Mouse (Mus musculus) midbrain, embryonic 15.5 days (tissue): ENCODE data around the gene Zfp91. TPM values are rescaled to one million over a fixed set of nuclear protein-coding genes. Genes with fewer than 3 reads are reported as not detected.
A peak's percentile ranks its signal among the peaks of the same experiment; 100 is the strongest.

Experiments
- ATAC-seq: fragments of 200-750 bp; cut with Nextera tagmentation; replicated peaks from 2 replicates; pipeline ENCODE4 v1.8.0; 2017; ENCODE audit warnings: moderate TSS enrichment
- H3K27ac ChIP-seq: fragments of 300-500 bp; sonication (generic); 2 replicates; pipeline ENCODE4 v1.5.1; 2015; ENCODE audit warnings: mild to moderate bottlenecking, inconsistent platforms
- H3K27me3 ChIP-seq: fragments of 300-500 bp; sonication (generic); replicated peaks from 2 replicates; pipeline ENCODE4 v1.6.1; 2015; ENCODE audit warnings: inconsistent platforms
- H3K36me3 ChIP-seq: fragments of 300-500 bp; sonication (generic); replicated peaks from 2 replicates; pipeline ENCODE4 v1.6.1; 2015; ENCODE audit warnings: inconsistent platforms
- H3K4me1 ChIP-seq: fragments of 300-500 bp; sonication (generic); 2 replicates; pipeline ENCODE4 v1.6.1; 2015; ENCODE audit warnings: inconsistent platforms
- H3K4me2 ChIP-seq: fragments of 300-500 bp; sonication (generic); 2 replicates; pipeline ENCODE4 v1.6.1; 2015; ENCODE audit warnings: inconsistent platforms, mild to moderate bottlenecking, moderate library complexity
- H3K4me3 ChIP-seq: fragments of 300-500 bp; sonication (generic); 2 replicates; pipeline ENCODE4 v1.5.1; 2015; ENCODE audit warnings: mild to moderate bottlenecking, inconsistent platforms
- H3K9ac ChIP-seq: fragments of 300-500 bp; sonication (generic); 2 replicates; pipeline ENCODE4 v1.6.1; 2015; ENCODE audit warnings: mild to moderate bottlenecking, inconsistent platforms
- H3K9me3 ChIP-seq: fragments of 300-500 bp; sonication (generic); 2 replicates; pipeline ENCODE4 v1.6.1; 2016; ENCODE audit warnings: inconsistent platforms
- WGBS: fragments of 180-500 bp; shearing (Covaris S2); methylation state at CpG from one replicate; pipeline ENCODE4 v1.1.7; 2015; ENCODE audit warnings: mixed read lengths; 5-methylcytosine and 5-hydroxymethylcytosine counted together
- polyA plus RNA-seq: library from polyadenylated mRNA; unstranded; fragments of >200 nt; fragmentation: Nextera tagmentation; extraction: Ambion mirVana; gene quantifications from 2 replicates; pipeline ENCODE4 v1.2.1, GENCODE M21; 2015

Gene Zfp91
- polyA plus RNA-seq, 1 experiment from 2014 or later = 13.8 TPM

DNA sequence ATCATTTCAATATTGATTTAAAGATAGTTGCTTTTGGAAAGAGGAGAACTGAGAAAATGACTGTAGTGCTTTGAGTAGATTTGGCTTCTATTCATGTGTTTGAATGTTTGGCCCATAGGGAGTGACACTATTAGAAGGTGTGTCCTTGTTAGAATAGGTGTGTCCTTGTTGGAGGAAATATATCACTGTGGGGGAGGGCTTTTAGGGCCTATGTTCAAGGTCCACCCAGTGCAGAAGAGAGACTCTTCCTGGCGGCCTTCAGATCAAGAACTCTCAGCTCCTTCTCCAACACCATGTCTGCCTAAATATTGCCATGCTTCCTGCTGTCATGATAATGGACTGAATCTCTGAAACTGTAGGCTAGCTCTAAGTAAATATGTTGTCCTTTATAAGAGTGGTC, 8.3 kb upstream of the Zfp91 start:
- no peaks in the 10 kb centered on the region for H3K9me3 ChIP-seq
- H3K4me1 ChIP-seq = no peaks in the 10 kb centered on the region
- H3K27me3 ChIP-seq = no peaks in the 10 kb centered on the region
- WGBS = 91% methylated on average over 1 of the region's 1 CpGs
- no peak for ATAC-seq
- no peak overlapping the region for H3K9ac ChIP-seq
- no peak overlapping the region for H3K27ac ChIP-seq
- H3K36me3 ChIP-seq = no peaks in the 10 kb centered on the region
- no peak overlapping the region for H3K4me3 ChIP-seq
- H3K4me2 ChIP-seq = no peak overlapping the region

DNA sequence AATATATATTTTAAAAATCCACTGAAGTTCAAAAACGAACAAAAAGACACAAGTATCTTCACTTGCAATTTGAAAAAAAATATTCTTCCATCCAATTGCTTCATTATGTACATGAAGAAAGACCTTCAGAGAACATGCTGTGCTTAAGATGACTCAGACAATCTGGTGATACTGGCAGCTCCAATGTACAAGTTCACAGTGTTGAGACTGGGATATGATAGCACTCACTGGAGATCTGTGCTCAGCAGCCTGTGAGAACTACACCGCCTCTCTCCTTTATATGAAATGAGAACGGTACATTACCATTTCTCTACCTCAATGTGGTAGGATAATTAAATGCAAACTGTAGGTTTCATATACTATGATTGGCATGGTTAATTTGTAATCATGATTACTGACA, 6.9 kb upstream of the Zfp91 start:
- no peak overlapping the region for H3K9ac ChIP-seq
- no peak overlapping the region for H3K27ac ChIP-seq
- 80% methylated on average over 3 of the region's 3 CpGs for WGBS
- no peak overlapping the region for H3K4me2 ChIP-seq
- no peak for ATAC-seq
- no peak overlapping the region for H3K4me3 ChIP-seq
- H3K4me1 ChIP-seq = no peaks in the 10 kb centered on the region
- no peaks in the 10 kb centered on the region for H3K9me3 ChIP-seq
- no peaks in the 10 kb centered on the region for H3K27me3 ChIP-seq
- H3K36me3 ChIP-seq = no peaks in the 10 kb centered on the region

DNA sequence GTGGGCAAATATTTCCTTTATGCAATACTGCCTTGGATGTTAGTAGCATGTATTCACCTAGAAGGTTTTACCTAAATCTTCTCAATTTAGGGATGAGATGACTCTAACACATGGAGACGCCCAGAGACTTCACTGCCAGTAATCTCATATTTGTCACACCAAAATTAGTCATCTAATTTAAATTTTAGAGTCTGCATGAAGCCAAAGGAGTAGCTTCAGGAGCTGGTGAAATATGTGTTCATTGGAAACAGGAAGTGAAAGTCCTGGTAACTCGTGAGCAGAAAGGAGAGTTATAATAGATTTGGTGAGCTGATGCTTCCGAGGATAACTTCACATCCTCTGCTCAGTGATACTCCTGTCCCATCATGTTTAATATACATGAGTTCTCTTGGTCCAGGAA, 5.1 kb upstream of the Zfp91 start:
- Histone ChIP-seq H3K27ac (no peak overlapping the region), H3K4me2 (no peak overlapping the region), H3K9ac (no peak overlapping the region), H3K36me3 (no peaks in the 10 kb centered on the region), H3K9me3 (no peaks in the 10 kb centered on the region), H3K4me3 (no peak overlapping the region), H3K4me1 (peaks cover 9% of the 10 kb centered on the region; the same call in 1 of the 2 replicates), H3K27me3 (no peaks in the 10 kb centered on the region)
- no peak for ATAC-seq
- WGBS = 81% methylated on average over 3 of the region's 3 CpGs

DNA sequence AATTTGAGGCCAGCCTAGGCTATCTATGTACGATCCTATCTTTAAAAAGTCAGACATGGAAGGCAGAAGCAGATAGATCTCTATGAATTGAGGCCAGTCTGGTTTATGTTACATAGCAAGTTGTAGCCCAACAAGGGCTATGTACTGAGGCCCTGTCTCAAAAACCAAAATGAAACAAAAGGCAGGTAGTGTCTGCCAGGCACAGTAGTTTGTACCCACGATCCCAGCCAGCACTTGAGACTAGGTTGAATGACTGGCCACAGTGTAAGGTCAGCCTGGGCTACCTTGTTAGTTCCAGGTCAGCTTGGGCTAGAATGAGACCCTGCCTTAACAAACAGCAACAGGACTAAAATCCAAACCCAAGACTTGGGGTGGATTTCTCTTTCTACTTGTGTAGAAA, 4.7 kb upstream of the Zfp91 start:
- no peak overlapping the region for H3K9ac ChIP-seq
- H3K4me2 ChIP-seq = no peak overlapping the region
- 81% methylated on average over 2 of the region's 2 CpGs for WGBS
- H3K27ac ChIP-seq = no peak overlapping the region
- ATAC-seq = no peak
- no peak overlapping the region for H3K4me3 ChIP-seq
- no peaks in the 10 kb centered on the region for H3K36me3 ChIP-seq
- H3K4me1 ChIP-seq = peaks cover 9% of the 10 kb centered on the region; the same call in 1 of the 2 replicates
- H3K9me3 ChIP-seq = no peaks in the 10 kb centered on the region
- H3K27me3 ChIP-seq = no peaks in the 10 kb centered on the region

DNA sequence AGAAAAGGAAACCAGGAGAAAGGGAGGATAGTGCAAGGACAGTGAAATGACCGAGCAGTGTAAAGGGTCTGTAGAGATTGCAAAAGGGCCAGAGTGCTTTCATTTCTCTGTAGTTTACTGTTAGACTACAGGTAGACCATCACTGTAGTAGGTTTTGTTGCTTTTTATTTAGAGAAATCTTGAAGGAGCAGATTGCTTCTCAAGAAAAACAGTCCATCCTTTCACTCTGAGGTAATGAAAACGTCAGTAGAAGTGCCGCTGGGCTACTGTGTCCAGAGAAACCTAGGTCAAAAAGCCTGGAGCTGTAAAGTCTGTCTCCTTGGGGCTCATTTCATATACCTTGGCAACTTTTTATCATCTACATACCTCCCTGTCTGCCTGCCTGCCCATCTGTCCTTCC, 3.2 kb upstream of the Zfp91 start:
- WGBS = 95% methylated on average over 3 of the region's 3 CpGs
- H3K9ac ChIP-seq = no peak overlapping the region
- no peaks in the 10 kb centered on the region for H3K27me3 ChIP-seq
- H3K27ac ChIP-seq = no peak overlapping the region
- H3K4me3 ChIP-seq = no peak overlapping the region
- no peaks in the 10 kb centered on the region for H3K9me3 ChIP-seq
- ATAC-seq = no peak
- H3K4me2 ChIP-seq = no peak overlapping the region
- H3K4me1 ChIP-seq = peaks cover 9% of the 10 kb centered on the region; the same call in 1 of the 2 replicates
- no peaks in the 10 kb centered on the region for H3K36me3 ChIP-seq

DNA sequence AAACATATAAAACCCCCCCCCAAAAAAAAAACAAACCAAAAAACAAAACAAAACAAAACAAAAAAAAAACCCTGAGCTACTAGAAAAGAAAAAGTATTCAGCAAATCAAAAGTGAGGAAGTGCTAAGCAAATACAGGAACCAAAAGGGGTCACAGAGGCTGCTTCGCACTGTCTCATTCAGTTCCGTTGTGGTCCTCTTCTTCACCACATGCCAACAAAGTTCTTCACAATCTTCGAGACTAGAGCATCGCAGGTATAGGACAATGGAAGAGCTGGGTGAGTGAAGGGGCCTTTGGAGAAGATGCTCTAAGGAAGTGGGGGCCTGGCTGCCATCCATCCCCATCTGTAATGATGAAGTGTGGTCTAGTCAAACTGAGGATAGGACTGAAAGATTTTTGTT, 2.5 kb upstream of the Zfp91 start:
- ATAC-seq = no peak
- H3K9me3 ChIP-seq = no peaks in the 10 kb centered on the region
- no peak overlapping the region for H3K9ac ChIP-seq
- WGBS = 78% methylated on average over 4 of the region's 4 CpGs
- H3K4me2 ChIP-seq = no peak overlapping the region
- H3K4me1 ChIP-seq = peaks cover 14% of the 10 kb centered on the region
- H3K4me3 ChIP-seq = no peak overlapping the region
- no peak overlapping the region for H3K27ac ChIP-seq
- no peaks in the 10 kb centered on the region for H3K27me3 ChIP-seq
- H3K36me3 ChIP-seq = no peaks in the 10 kb centered on the region

DNA sequence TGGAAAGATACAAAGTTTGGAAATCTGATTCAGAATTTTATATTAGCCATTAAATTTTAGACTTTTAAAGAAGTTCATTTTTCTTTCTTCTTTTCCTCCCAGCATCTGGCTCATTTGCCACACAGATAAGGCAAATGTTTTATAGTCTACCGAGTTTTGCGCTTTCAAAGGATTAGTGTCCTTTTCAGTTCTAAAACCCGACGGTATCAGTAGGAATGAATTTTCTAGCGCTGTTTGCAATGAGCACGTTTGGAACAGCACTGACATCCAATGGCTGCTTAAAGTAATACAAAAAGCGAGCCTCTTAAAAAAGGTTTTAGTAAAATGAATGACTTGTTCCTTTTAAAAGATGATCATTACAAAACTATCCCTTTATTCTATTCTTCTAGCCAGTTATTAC, 1.1 kb upstream of the Zfp91 start:
- peak overlapping the region; percentile 99 for H3K27ac ChIP-seq
- peak overlapping the region; percentile 50 for H3K9ac ChIP-seq
- peak overlapping the region; percentile 98 for H3K4me3 ChIP-seq
- H3K9me3 ChIP-seq = no peaks in the 10 kb centered on the region
- under 1% methylated on average over 7 of the region's 7 CpGs for WGBS
- no peaks in the 10 kb centered on the region for H3K36me3 ChIP-seq
- no peak for ATAC-seq
- H3K4me1 ChIP-seq = peaks cover 20% of the 10 kb centered on the region
- peak overlapping the region; percentile 76 for H3K4me2 ChIP-seq
- no peaks in the 10 kb centered on the region for H3K27me3 ChIP-seq

DNA sequence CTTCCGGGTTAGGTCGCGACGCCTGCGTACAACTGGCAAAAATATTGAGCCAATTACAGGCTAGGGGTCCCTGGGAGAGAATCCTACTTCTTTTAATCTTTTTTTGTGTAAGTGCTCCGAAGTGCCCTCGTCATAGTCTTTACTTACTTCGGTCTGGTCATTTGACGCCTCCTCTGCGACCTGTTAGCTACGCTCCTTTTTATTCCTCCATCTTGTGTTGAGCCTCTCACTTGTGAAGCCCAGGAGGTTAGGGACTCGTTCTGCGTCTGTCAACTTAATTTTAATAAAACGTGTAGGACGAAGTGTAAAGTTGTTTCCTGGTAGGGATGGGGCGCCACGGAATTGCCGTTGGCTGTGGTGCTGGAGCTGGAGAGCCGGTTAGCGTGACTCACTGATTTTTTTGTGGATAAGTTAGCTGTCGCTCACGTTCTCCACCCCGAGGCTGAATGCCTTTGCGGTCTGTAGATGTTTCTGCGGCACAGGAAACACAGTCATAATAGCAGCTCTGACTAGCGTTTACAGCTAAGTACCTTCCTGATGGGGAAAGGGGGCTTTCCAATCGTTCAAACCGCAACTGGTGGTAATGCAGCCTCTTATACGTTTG, 504 bp upstream of the Zfp91 start:
- no peak for ATAC-seq
- H3K27ac ChIP-seq = peak overlapping the region; percentile 99
- no peaks in the 10 kb centered on the region for H3K36me3 ChIP-seq
- peaks cover 24% of the 10 kb centered on the region for H3K4me1 ChIP-seq
- H3K9ac ChIP-seq = peak overlapping the region; percentile 50
- no peaks in the 10 kb centered on the region for H3K9me3 ChIP-seq
- under 1% methylated on average over 29 of the region's 29 CpGs for WGBS
- H3K4me3 ChIP-seq = peak overlapping the region; percentile 98
- no peaks in the 10 kb centered on the region for H3K27me3 ChIP-seq
- peak overlapping the region; percentile 76 for H3K4me2 ChIP-seq

DNA sequence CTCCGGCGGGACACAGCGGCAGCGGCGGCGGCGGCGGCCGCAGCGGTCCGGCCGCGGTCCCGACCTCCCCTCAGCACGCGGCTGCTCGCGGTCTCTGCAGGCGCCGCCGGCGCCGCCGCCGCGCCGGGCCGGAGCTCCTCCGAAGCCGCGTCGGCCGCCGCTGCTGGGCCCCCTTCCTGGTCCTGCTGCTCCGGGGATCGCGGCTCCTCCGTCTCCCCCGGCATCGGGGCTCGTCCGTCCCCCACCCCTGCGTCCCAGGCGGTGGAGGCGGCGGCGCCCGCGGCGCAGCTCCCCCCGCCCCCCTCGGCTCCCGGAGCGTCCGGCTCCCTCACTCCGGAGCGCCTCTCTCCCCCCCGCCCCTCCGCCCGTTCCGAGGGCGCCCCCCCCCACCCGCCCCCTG, 816 bp downstream of the Zfp91 start:
- Histone ChIP-seq H3K4me3 (peak overlapping the region; percentile 98), H3K27me3 (no peaks in the 10 kb centered on the region), H3K9ac (peak overlapping the region; percentile 90), H3K36me3 (no peaks in the 10 kb centered on the region), H3K27ac (peak overlapping the region; percentile 99), H3K4me1 (peaks cover 28% of the 10 kb centered on the region), H3K4me2 (peak overlapping the region; percentile 59), H3K9me3 (no peaks in the 10 kb centered on the region)
- ATAC-seq = peak; percentile 51
- WGBS = under 1% methylated on average over 53 of the region's 63 CpGs

DNA sequence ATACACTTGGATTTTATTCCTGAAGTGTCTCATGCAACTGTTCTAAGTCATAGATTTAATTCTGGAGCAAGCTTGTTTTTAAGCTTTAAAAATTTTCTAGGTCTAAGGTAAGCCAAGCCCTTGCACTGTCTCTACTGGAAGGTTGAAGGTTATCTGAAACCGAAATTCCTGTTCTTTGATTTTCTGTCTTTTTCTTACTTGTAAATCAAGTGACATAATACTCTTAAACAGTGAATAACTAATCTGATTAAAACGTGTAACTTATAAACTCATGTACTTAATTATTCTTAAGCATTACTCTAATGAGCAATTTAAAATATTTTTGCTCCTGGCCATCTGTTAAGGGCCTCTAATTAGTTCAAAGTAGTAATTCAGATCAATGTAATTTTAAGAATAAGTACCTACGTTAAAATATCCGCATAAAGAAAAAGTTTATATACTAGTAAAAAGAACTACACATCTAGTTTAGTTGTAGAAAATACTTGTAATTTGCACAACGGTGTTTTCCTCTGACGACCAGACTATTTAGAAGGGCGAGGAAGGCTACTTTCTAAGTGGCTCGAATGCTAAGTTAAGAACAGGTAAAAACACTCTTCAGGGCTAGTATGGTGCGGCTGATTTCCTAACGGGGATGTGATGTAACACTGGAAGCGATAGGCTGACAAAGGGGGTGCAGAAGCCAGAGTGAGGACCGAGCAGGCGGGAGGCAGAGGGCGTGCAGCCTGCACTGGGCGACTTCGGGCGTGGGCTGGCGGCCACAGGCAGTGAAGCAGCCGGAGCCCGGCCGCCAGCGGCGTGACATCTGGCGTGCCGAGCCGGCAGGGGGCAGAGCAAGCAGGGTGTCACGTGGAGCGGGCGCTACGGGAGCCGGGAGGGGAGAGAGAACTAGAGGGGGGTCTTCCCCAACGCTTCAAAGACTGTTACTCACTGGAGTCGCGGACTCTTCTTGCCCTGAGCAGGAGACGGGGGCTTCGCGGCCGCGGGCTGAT, 1.6 kb downstream of the Zfp91 start:
- peak overlapping the region; percentile 99 for H3K27ac ChIP-seq
- 1% methylated on average over 36 of the region's 39 CpGs for WGBS
- peak overlapping the region; percentile 90 for H3K9ac ChIP-seq
- peak; percentile 64 for ATAC-seq
- peak overlapping the region; percentile 98 for H3K4me3 ChIP-seq
- peak overlapping the region; percentile 59 for H3K4me2 ChIP-seq
- H3K4me1 ChIP-seq = peaks cover 28% of the 10 kb centered on the region
- H3K27me3 ChIP-seq = no peaks in the 10 kb centered on the region
- H3K9me3 ChIP-seq = no peaks in the 10 kb centered on the region
- H3K36me3 ChIP-seq = no peaks in the 10 kb centered on the region

DNA sequence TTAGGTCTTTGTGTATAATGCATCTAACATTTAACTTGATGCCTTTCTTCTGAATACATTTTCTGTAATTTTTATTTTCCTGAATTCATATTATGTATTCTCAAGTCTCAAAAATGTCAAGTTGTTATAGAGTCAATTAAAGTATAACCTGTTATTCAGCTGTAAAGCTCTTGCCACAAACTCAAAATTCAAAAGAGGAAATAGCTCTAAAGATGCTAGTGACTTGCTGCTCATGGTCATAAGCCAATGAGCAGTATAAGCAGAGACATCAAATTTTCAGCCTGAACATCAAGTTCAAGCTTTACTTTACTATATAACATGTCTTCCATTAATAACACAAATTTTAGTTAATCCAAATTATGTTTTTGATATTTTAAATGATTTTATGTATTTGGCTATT, 3.6 kb downstream of the Zfp91 start:
- Histone ChIP-seq H3K4me1 (peaks cover 26% of the 10 kb centered on the region), H3K36me3 (no peaks in the 10 kb centered on the region), H3K27me3 (no peaks in the 10 kb centered on the region), H3K9me3 (no peaks in the 10 kb centered on the region), H3K27ac (no peak overlapping the region), H3K9ac (no peak overlapping the region), H3K4me3 (no peak overlapping the region), H3K4me2 (no peak overlapping the region)
- no peak for ATAC-seq

DNA sequence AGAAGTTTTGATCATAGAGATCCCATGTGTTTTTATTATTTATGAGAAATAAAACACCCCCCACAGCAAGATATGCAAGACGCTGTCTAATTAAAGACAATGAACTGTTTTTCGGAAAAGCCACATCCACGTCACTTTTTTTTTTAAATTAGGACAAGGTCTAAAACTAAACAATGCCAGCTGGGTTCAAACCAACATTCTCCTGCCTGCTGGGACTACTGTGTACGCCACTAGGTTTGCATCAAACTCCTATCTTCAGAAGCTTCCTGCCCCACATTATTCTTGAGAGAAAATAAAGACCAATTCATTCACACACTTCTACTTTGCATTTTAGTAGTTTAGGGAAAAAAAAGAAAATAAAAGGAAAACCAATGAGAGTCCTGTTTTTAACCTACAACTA, 8.2 kb downstream of the Zfp91 start:
- no peak overlapping the region for H3K4me2 ChIP-seq
- H3K9me3 ChIP-seq = no peaks in the 10 kb centered on the region
- H3K27ac ChIP-seq = no peak overlapping the region
- H3K4me3 ChIP-seq = no peak overlapping the region
- peaks cover 7% of the 10 kb centered on the region for H3K4me1 ChIP-seq
- H3K36me3 ChIP-seq = no peaks in the 10 kb centered on the region
- no peak for ATAC-seq
- no peak overlapping the region for H3K9ac ChIP-seq
- 88% methylated on average over 4 of the region's 4 CpGs for WGBS
- no peaks in the 10 kb centered on the region for H3K27me3 ChIP-seq
